Mouse (Mus musculus): ENCODE results near the gene Phlpp1.
A peak's percentile ranks its signal among the peaks of the same experiment; 100 is the strongest.

GRCm38 (mm10) chr1:106395476-106395875 lies 223.9 kb downstream of the Phlpp1 start:
- TF ChIP-seq POLR2A (IDR thresholded peaks at IDR 0.05; ENCODE audit: borderline replicate concordance, extremely low read depth, insufficient read depth, insufficient read length, poor library complexity, severe bottlenecking) = no peak
- TF ChIP-seq CTCF (IDR thresholded peaks at IDR 0.05; ENCODE audit: borderline replicate concordance, extremely low read depth, insufficient read depth, insufficient read length) = peak; percentile 77; the same call in 1 of the 2 replicates

All from brain, embryonic 14.5 days (tissue).